Mouse (Mus musculus) layer of hippocampus, adult 18-20 months (tissue): ENCODE measurements at regions not wholly inside any gene's neighbourhood (a gene's known extent, or its start where the extent isn't known, plus 50 kb on each side); places are given as distances from the start of the nearest gene placed in this dataset.

Source experiments
- DNase-seq, 2 experiments: peaks; one replicate each; pipeline ENCODE4 v3.0.0; 2022; ENCODE audit warnings: low spot score in 2 of 2

GRCm38 (mm10) chr13:30044790-30045189, 58.9 kb upstream of the E2f3 start:
- DNase-seq: no peak

- DNase-seq: peak in 1 of 2 experiments; percentile 24
Measured at GRCm38 (mm10) chr13:30042689-30043320, 56.9 kb upstream of the E2f3 start.

- peak in 1 of 2 experiments; percentile 60 for DNase-seq
Measured at GRCm38 (mm10) chr13:30041501-30042295, 55.8 kb upstream of the E2f3 start.

- DNase-seq: peak in 1 of 2 experiments; percentile 21
Measured at GRCm38 (mm10) chr13:30040288-30040687, 54.4 kb upstream of the E2f3 start.

- no peak for DNase-seq
Measured at GRCm38 (mm10) chr13:30039791-30040190, 53.9 kb upstream of the E2f3 start.

GRCm38 (mm10) chr13:30036561-30036960, 50.7 kb upstream of the E2f3 start:
- no peak for DNase-seq

- DNase-seq: no peak
Measured at GRCm38 (mm10) chr13:30036071-30036470, 50.2 kb upstream of the E2f3 start.
